Mouse (Mus musculus) stomach, embryonic 16.5 days (tissue): Measurements from ENCODE around the gene Gch1. TPM values are rescaled to one million over a fixed set of nuclear protein-coding genes. Genes with fewer than 3 reads are reported as not detected.
A peak's percentile ranks its signal among the peaks of the same experiment; 100 is the strongest.

Experiments used
- ATAC-seq: fragments of 200-750 bp; cut with Nextera tagmentation; 2 replicates; pipeline ENCODE4 v1.8.0; 2017; ENCODE audit warnings: moderate number of reproducible peaks, moderate TSS enrichment; ENCODE audit not compliant: insufficient read depth, low FRiP score
- H3K27ac ChIP-seq: fragments of 300-500 bp; sonication (generic); 2 replicates; pipeline ENCODE4 v1.5.1; 2014; ENCODE audit warnings: low read length
- H3K27me3 ChIP-seq: fragments of 300-500 bp; sonication (generic); 2 replicates; pipeline ENCODE4 v1.6.1; 2014; ENCODE audit warnings: low read length, control low read depth, mixed read lengths; ENCODE audit not compliant: control insufficient read depth, insufficient read depth
- H3K36me3 ChIP-seq: fragments of 300-500 bp; sonication (generic); 2 replicates; pipeline ENCODE4 v1.6.1; 2014; ENCODE audit warnings: low read length; ENCODE audit not compliant: control insufficient read depth, insufficient read depth
- H3K4me1 ChIP-seq: fragments of 300-500 bp; sonication (generic); 2 replicates; pipeline ENCODE4 v1.6.1; 2014; ENCODE audit warnings: low read length, control low read depth, mixed read lengths; ENCODE audit not compliant: control insufficient read depth, insufficient read depth
- H3K4me2 ChIP-seq: fragments of 300-500 bp; sonication (generic); 2 replicates; pipeline ENCODE4 v1.6.1; 2014; ENCODE audit warnings: low read depth, low read length, mixed read lengths
- H3K4me3 ChIP-seq: fragments of 300-500 bp; sonication (generic); replicated peaks from 2 replicates; pipeline ENCODE4 v1.5.1; 2014; ENCODE audit warnings: mild to moderate bottlenecking, low read length
- H3K9ac ChIP-seq: fragments of 300-500 bp; sonication (generic); 2 replicates; pipeline ENCODE4 v1.6.1; 2014; ENCODE audit warnings: low read length
- H3K9me3 ChIP-seq: fragments of 300-500 bp; sonication (generic); replicated peaks from 2 replicates; pipeline ENCODE4 v1.6.1; 2016; ENCODE audit warnings: low read length, control low read depth; ENCODE audit not compliant: control insufficient read depth
- WGBS: fragments of 180-500 bp; shearing (Covaris S2); extraction: QIAGEN DNeasy Blood & Tissue Kit; methylation state at CpG from one replicate; pipeline ENCODE4 v1.1.7; 2014; 5-methylcytosine and 5-hydroxymethylcytosine counted together
- polyA plus RNA-seq: library from polyadenylated mRNA; unstranded; fragments of >200 nt; fragmentation: Nextera tagmentation; extraction: Ambion mirVana; gene quantifications from 2 replicates; pipeline ENCODE4 v1.2.1, GENCODE M21; 2015

Gch1 gene
- polyA plus RNA-seq, 1 experiment from 2014 or later, result 5.9 TPM

- no peaks in the 10 kb centered on the region for H3K36me3 ChIP-seq
- H3K4me1 ChIP-seq, result no peaks in the 10 kb centered on the region
- 83% methylated on average over 3 of the region's 3 CpGs for WGBS
- no peak for ATAC-seq
- H3K27me3 ChIP-seq, result no peaks in the 10 kb centered on the region
- H3K4me2 ChIP-seq, result no peak overlapping the region
- H3K4me3 ChIP-seq, result no peak overlapping the region
- H3K27ac ChIP-seq, result no peak overlapping the region
- no peaks in the 10 kb centered on the region for H3K9me3 ChIP-seq
- H3K9ac ChIP-seq, result no peak overlapping the region
Measured at GRCm38 (mm10) chr14:47154303-47154702, 34.9 kb downstream of the Gch1 start.

DNA sequence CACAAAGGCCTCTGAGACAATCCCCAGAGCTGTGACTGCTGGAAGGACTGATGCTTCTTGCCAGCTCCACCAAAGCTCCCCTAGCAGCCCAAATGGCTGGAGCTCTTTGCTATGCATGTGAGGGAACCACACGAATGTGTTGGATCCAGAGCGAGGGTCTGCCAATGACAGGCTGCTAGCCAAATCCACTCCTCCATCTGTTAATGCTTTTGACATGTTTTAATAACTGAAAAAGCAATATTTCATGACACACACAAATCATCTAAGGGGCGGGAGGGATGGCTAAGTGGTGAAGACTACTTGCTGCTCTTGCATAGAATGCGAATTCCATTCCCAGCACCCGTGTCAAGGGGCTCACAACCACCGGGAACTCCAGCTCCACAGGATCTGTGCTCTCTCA, 37.9 kb downstream of the Gch1 start:
- Histone ChIP-seq H3K36me3 (no peaks in the 10 kb centered on the region), H3K27me3 (no peaks in the 10 kb centered on the region), H3K4me3 (no peak overlapping the region), H3K9ac (no peak overlapping the region), H3K27ac (no peak overlapping the region), H3K4me2 (no peak overlapping the region), H3K9me3 (no peaks in the 10 kb centered on the region), H3K4me1 (no peaks in the 10 kb centered on the region)
- WGBS, result 74% methylated on average over 6 of the region's 6 CpGs
- ATAC-seq, result no peak

DNA sequence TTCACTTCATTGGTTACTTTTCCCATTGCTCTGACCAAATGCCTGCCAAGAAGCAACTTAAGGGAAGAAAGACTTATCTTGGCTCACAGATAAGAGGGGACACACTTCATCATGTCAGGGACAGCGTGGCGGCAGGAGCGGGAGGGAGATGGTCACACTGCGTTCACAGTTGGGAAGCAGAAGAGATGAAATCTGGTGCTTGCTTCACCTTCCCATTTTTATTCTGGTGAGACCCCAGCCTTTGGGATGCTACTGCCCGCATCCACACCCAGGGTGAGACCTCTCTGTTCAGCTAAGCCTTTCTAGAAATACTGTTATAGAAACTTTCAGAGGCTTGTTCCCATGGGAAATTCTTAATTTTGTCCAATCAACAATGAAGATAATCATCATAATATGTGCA, 44.9 kb downstream of the Gch1 start:
- H3K36me3 ChIP-seq, result no peaks in the 10 kb centered on the region
- no peak overlapping the region for H3K4me2 ChIP-seq
- H3K27me3 ChIP-seq, result no peaks in the 10 kb centered on the region
- WGBS, result 94% methylated on average over 5 of the region's 5 CpGs
- no peaks in the 10 kb centered on the region for H3K4me1 ChIP-seq
- H3K9ac ChIP-seq, result no peak overlapping the region
- H3K9me3 ChIP-seq, result no peaks in the 10 kb centered on the region
- H3K27ac ChIP-seq, result no peak overlapping the region
- no peak overlapping the region for H3K4me3 ChIP-seq
- ATAC-seq, result no peak

- no peak for ATAC-seq
- Histone ChIP-seq H3K9ac (no peak overlapping the region), H3K9me3 (no peaks in the 10 kb centered on the region), H3K4me3 (no peak overlapping the region), H3K27me3 (no peaks in the 10 kb centered on the region), H3K36me3 (no peaks in the 10 kb centered on the region), H3K4me1 (no peaks in the 10 kb centered on the region; the same call in 1 of the 2 replicates), H3K27ac (no peak overlapping the region), H3K4me2 (no peak overlapping the region)
- WGBS, result 68% methylated on average over 3 of the region's 3 CpGs
Measured at GRCm38 (mm10) chr14:47138853-47139252, 50.4 kb downstream of the Gch1 start.

DNA sequence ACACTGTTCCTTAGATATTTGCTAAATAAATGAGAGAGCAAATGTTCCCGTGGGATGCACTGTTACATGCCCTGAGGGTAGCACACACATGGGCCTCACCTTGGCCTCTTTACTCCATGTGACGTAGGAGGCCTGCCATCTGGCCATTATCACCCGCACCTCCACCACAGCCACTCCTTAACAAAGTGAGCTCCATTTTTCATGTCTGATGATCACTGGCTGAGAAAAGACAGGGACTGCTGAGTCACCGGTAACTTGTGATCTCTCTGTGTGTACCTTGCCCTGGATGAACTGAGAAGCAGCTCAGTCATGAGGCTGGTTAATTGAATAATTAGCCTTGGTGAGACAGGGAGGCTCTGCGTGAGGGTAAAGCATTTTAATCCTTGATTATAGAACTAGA, 52.6 kb downstream of the Gch1 start:
- H3K4me3 ChIP-seq, result no peak overlapping the region
- H3K9ac ChIP-seq, result no peak overlapping the region
- no peak; the same call in 1 of the 2 replicates for ATAC-seq
- H3K4me2 ChIP-seq, result no peak overlapping the region
- WGBS, result 62% methylated on average over 5 of the region's 5 CpGs
- no peaks in the 10 kb centered on the region for H3K36me3 ChIP-seq
- no peaks in the 10 kb centered on the region for H3K9me3 ChIP-seq
- no peaks in the 10 kb centered on the region; the same call in 1 of the 2 replicates for H3K4me1 ChIP-seq
- H3K27me3 ChIP-seq, result no peaks in the 10 kb centered on the region
- no peak overlapping the region for H3K27ac ChIP-seq

- no peaks in the 10 kb centered on the region; the same call in 1 of the 2 replicates for H3K4me1 ChIP-seq
- 56% methylated on average over 10 of the region's 10 CpGs for WGBS
- H3K9me3 ChIP-seq, result no peaks in the 10 kb centered on the region
- H3K27ac ChIP-seq, result 0 out of 2 replicates have a peak overlapping the region, but pooled peaks have one; percentile 1
- H3K4me3 ChIP-seq, result no peak overlapping the region
- H3K4me2 ChIP-seq, result no peak overlapping the region
- H3K9ac ChIP-seq, result no peak overlapping the region
- no peaks in the 10 kb centered on the region for H3K27me3 ChIP-seq
- ATAC-seq, result 0 out of 2 replicates have a peak, but pooled peaks have one; percentile 30
- no peaks in the 10 kb centered on the region for H3K36me3 ChIP-seq
Measured at GRCm38 (mm10) chr14:47133948-47134347, 55.3 kb downstream of the Gch1 start.

DNA sequence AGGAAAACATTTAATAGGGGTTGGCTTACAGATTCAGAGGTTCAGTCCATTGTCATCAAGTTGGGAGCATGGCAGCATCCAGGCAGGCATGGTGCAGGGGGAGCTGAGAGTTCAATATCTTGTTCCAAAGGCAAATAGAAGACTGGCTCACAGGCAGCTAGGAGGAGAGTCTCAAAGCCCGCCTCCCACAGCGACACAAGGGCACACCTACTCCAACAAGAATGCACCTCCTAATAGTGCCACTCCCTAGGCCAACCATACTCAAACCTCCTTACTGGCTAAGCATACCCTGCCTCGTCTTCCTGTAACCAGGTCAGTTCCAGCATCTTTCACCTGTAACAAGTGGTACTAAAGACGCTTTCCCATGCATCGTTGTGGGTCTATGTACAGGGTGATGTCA, 61.2 kb downstream of the Gch1 start:
- ATAC-seq, result peak; percentile 61; the same call in 1 of the 2 replicates
- Histone ChIP-seq H3K36me3 (no peaks in the 10 kb centered on the region), H3K4me1 (no peaks in the 10 kb centered on the region), H3K9ac (no peak overlapping the region), H3K27me3 (no peaks in the 10 kb centered on the region), H3K9me3 (no peaks in the 10 kb centered on the region), H3K4me2 (no peak overlapping the region), H3K4me3 (no peak overlapping the region), H3K27ac (no peak overlapping the region)
- 71% methylated on average over 5 of the region's 5 CpGs for WGBS

DNA sequence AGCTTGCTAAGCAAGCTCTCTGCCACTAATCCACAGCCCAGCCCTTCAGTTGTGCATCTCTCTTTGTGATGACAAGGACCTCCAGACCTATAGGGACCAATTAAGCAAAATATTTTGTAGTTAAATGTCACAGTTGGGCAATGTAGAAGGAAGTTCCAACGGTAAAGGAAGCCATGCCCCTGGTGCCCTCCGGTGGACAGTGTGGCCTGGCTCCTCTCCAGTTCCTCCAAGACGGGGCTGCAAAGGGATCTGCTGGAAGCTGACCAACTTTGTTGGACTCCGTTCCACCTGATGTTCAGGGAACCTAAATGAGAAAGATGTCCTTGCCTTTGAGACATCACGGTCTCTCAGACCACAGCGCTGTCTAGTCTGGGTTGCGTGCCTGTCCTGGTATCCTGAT, 71.7 kb downstream of the Gch1 start:
- H3K36me3 ChIP-seq, result no peaks in the 10 kb centered on the region
- H3K4me3 ChIP-seq, result no peak overlapping the region
- WGBS, result 69% methylated on average over 7 of the region's 7 CpGs
- no peaks in the 10 kb centered on the region for H3K9me3 ChIP-seq
- no peak overlapping the region for H3K9ac ChIP-seq
- H3K4me1 ChIP-seq, result no peaks in the 10 kb centered on the region; the same call in 1 of the 2 replicates
- H3K27me3 ChIP-seq, result no peaks in the 10 kb centered on the region
- ATAC-seq, result no peak
- H3K27ac ChIP-seq, result no peak overlapping the region
- H3K4me2 ChIP-seq, result no peak overlapping the region

- Histone ChIP-seq H3K27ac (no peak overlapping the region), H3K4me2 (no peak overlapping the region), H3K9me3 (no peaks in the 10 kb centered on the region), H3K9ac (no peak overlapping the region), H3K4me1 (no peaks in the 10 kb centered on the region; the same call in 1 of the 2 replicates), H3K36me3 (no peaks in the 10 kb centered on the region), H3K27me3 (peaks cover 4% of the 10 kb centered on the region; the same call in 1 of the 2 replicates), H3K4me3 (no peak overlapping the region)
- peak; percentile 91; the same call in 1 of the 2 replicates for ATAC-seq
- WGBS, result 66% methylated on average over 10 of the region's 10 CpGs
Measured at GRCm38 (mm10) chr14:47116062-47116762, 73.0 kb downstream of the Gch1 start.
